Mouse (Mus musculus) T-helper 2 cell (primary cell): ENCODE data around the gene Mrpl57.

Source experiments
- in situ Hi-C: fragments of 300-600 bp; cut with MboI, MseI; formaldehyde crosslinking; loops from one replicate; pipeline ENCODE4 v1.15.1; 2025; ENCODE audit warnings: high pct_unique_total_duplicates

The Mrpl57 gene

GRCm38 (mm10) chr14:57859520-57859919, 33.5 kb downstream of the Mrpl57 start:
- in situ Hi-C loops = no loop called here

DNA sequence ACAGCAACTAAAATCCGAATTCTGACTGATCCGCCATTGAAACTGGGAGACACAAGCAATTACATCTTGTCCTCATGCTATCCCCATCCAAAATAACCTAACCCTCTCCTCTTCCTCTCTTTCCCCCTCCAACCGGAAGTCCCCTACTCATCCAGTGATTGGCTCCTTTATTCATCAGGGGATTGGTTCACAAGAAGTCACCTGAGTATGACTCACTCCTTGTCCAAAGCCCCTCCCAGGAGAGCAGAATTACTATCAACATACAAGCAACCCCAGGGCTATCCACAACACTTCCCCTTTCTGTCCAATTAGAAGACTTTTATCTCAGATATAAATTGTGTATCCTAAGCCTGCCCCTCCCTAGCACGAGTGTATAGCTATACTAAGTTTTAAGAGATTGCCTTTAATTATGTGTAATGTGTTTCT, 36.0 kb downstream of the Mrpl57 start:
- in situ Hi-C loops = no loop called here

DNA sequence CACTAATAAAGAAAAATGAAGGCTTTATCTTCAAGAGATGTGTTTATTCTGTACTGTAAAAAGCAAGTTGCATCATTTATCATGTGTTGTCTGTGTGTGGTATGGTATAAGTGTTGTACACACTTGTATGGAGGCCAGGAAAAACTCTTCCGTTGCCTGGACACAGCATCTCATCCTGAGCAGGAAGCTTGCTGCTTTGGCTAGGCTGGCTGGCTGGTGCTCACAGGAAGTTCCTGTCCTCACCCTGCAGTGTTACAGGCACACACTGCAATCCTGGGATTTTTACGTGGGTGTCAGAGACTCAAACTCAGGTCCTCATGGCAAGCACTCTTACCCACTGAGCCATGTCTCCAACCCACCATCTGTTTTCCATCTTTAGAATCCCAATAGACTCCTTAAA, 37.1 kb downstream of the Mrpl57 start:
- in situ Hi-C loops = no loop called here

- in situ Hi-C loops = no loop called here
Observed at GRCm38 (mm10) chr14:57865256-57865655, 39.2 kb downstream of the Mrpl57 start.

- in situ Hi-C loops = no loop called here
Observed at GRCm38 (mm10) chr14:57866676-57867276, 40.7 kb downstream of the Mrpl57 start.

DNA sequence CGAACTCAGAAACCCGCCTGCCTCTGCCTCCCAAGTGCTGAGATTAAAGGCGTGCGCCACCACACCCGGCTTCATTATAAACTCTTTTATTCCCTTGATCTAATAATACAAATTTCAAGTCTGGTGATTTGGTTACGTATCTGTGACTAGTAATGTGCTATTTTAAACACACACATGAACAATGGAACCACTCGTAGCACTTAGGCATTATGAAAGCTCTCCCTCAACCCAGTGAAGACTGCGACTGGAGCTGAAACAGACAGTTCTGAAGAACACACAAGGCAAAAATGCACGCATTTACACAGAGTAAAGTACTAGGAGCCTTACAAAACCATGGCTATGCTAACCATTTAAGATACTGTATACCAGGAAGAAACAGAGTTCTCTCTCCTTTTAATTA, 51.9 kb downstream of the Mrpl57 start:
- in situ Hi-C loops = no loop called here
